Mouse (Mus musculus) kidney, embryonic 16.5 days (tissue): ENCODE results near the gene Dlx6. TPM values are rescaled to one million over a fixed set of nuclear protein-coding genes. Genes with fewer than 3 reads are reported as not detected.

Experiments used
- polyA plus RNA-seq: library from polyadenylated mRNA; unstranded; fragments of >200 nt; fragmentation: Nextera tagmentation; extraction: Ambion mirVana; gene quantifications from 2 replicates; pipeline ENCODE4 v1.2.1, GENCODE M21; 2015

Dlx6 gene
- polyA plus RNA-seq, 1 experiment from 2014 or later: not detected

Other genes starting within 250 kb of the Dlx6 start
- 0.22 and 0.47 TPM in 2 replicates for gene Dlx5, start 18.8 kb downstream of the Dlx6 start, polyA plus RNA-seq
- 4.5 and 4.6 TPM in 2 replicates for gene Sdhaf3, start 92.7 kb downstream of the Dlx6 start, polyA plus RNA-seq